Mouse (Mus musculus): ENCODE results near the gene Gm4881. TPM values are rescaled to one million over a fixed set of nuclear protein-coding genes. Genes with fewer than 3 reads are reported as not detected.
"Not testable (repeated sequence)": the region's sequence is repeated elsewhere in the genome, so short reads cannot be mapped to it uniquely, and the experiment has no call there.

Gene Gm4881
- polyA plus RNA-seq, 1 experiment from 2014 or later = not detected

DNA sequence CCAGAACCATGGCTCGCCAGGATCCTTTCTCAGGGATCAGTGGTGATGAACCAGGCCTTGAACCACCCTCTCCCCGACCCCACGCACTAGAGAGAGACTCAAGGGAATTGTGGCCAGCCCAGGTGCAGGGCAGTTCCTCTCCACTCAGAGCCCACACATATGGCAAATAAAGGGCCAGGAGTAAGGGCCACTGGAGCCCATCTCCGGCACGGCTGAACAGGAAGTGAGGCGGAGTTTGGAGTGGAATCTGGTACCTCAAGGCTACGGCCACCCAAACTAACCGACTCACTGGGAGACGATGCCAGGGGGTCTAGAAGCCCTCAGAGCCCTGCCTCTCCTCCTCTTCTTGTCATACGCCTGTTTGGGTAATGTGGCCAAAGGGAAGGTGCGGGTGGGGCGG lies 47.1 kb downstream of the Gm4881 start, which contains the start of gene Cd79a:
TSS of gene Cd79a (plus strand) at position 158 of the 400 bp plus-strand sequence.
- no peaks in the 10 kb centered on the region for H3K36me3 ChIP-seq (replicated peaks; ENCODE audit: insufficient read depth, low read length)
- H3K4me2 ChIP-seq (ENCODE audit: low read depth, low read length) = peak within 1 kb of the TSS; percentile 0; the same call in 1 of the 2 replicates
- peak within 1 kb of the TSS; percentile 69 for H3K27ac ChIP-seq (ENCODE audit: low read depth)
- DNase-seq (peak; percentile 62), ATAC-seq (peak; percentile 54)
- no peak for TF ChIP-seq CTCF (IDR thresholded peaks at IDR 0.05; ENCODE audit: low read depth)
- TF ChIP-seq EP300 (IDR thresholded peaks at IDR 0.05; ENCODE audit: low read depth) = peak; percentile 17; the same call in 1 of the 2 replicates
- peak within 1 kb of the TSS; percentile 29 for H3K4me3 ChIP-seq (ENCODE audit: low read depth, low read length)
- peaks cover 5% of the 10 kb centered on the region; the same call in 1 of the 2 replicates for H3K4me1 ChIP-seq (ENCODE audit: insufficient read depth)
- WGBS (ENCODE audit: insufficient replicate concordance) = 57% methylated on average over 12 of the region's 12 CpGs
- H3K9ac ChIP-seq (replicated peaks) = 0 out of 2 replicates have a peak within 1 kb of the TSS, but pooled peaks have one; percentile 4
- H3K9me3 ChIP-seq (ENCODE audit: low read length) = no peaks in the 10 kb centered on the region
- no peaks in the 10 kb centered on the region for H3K27me3 ChIP-seq (ENCODE audit: insufficient read depth, low read length)

DNA sequence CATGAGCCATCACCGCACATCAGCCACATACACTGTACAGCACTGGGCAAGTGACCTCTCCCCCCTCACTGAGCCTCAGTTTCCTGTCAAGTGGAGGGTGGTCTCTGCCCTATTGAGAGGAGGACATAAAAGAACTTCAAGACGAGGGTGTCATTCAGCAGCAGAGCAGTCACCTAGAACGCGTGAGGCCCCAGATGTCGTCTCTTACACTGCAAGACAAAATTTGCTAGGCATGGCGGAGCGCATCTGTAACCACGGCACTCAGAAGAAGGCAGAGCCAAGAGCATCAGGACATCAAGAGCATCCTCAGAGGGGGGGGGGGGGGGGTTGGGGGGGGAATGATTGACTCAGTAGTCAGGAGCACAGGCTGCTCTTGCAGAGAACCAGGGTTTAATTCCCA lies 48.0 kb downstream of the Gm4881 start:
- Histone ChIP-seq H3K36me3 (replicated peaks; ENCODE audit: insufficient read depth, low read length) (0 out of 2 replicates have a peak, but pooled peaks cover under 1% of the 10 kb centered on the region), H3K27ac (ENCODE audit: low read depth) (peak overlapping the region; percentile 67), H3K4me3 (ENCODE audit: low read depth, low read length) (no peak overlapping the region), H3K9me3 (ENCODE audit: low read length) (no peaks in the 10 kb centered on the region), H3K4me1 (ENCODE audit: insufficient read depth) (0 out of 2 replicates have a peak, but pooled peaks cover 2% of the 10 kb centered on the region), H3K4me2 (ENCODE audit: low read depth, low read length) (no peak overlapping the region), H3K27me3 (ENCODE audit: insufficient read depth, low read length) (no peaks in the 10 kb centered on the region), H3K9ac (replicated peaks) (no peak overlapping the region)
- ATAC-seq = no peak
- WGBS (ENCODE audit: insufficient replicate concordance) = 71% methylated on average over 8 of the region's 8 CpGs
- TF ChIP-seq CTCF (IDR thresholded peaks at IDR 0.05; ENCODE audit: low read depth) (no peak), EP300 (IDR thresholded peaks at IDR 0.05; ENCODE audit: low read depth) (no peak)
- DNase-seq = no peak

DNA sequence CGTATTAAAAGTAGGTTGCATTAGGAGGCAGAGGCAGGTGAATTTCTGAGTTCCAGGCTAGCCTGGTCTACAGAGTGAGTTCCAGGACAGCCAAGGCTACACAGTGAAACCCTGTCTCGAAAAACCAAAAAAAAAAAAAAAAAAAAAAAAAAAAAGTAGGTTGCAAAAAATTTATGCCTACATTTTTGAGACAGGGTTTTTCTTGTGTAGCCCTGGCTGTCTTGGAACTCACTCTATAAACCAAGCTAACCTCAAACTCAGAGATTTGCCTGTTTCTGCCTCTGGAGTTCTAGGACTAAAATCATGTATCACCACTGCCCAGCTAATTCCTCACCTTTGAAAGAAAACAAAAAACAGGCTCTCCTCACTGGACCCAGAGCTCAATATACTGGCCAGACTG lies 48.5 kb downstream of the Gm4881 start:
- DNase-seq; H3K4me1 ChIP-seq (ENCODE audit: insufficient read depth); ATAC-seq; H3K4me2 ChIP-seq (ENCODE audit: low read depth, low read length); H3K9ac ChIP-seq (replicated peaks); H3K9me3 ChIP-seq (ENCODE audit: low read length); H3K27me3 ChIP-seq (ENCODE audit: insufficient read depth, low read length); H3K36me3 ChIP-seq (replicated peaks; ENCODE audit: insufficient read depth, low read length); H3K4me3 ChIP-seq (ENCODE audit: low read depth, low read length): not testable (repeated sequence)
- H3K27ac ChIP-seq (ENCODE audit: low read depth) = 0 out of 2 replicates have a peak overlapping the region, but pooled peaks have one; percentile 55
- 81% methylated on average over 2 of the region's 2 CpGs for WGBS (ENCODE audit: insufficient replicate concordance)

DNA sequence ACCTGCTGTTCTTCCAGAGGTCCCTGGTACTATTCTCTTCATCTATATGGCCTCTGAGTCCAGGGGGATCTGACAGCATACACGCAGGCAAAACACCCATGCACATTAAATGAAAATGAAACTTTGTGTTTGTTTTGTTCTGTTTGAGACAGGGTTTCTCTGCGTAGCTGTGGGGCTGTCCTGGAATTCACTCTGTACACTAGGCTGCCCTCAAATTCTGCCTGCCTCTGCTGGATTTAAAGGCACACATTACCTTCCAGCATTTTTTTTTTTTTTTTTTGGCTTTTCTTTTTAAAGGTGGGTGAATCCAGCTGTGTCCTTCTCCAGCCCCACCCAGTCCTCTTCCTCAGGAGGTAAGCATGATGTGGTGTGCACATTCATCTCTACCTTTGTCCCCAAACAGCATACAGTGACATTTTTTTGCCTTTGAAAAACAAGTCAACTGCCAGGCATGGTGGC lies 52.1 kb downstream of the Gm4881 start:
- no peak for DNase-seq
- 55% methylated on average over 2 of the region's 2 CpGs for WGBS (ENCODE audit: insufficient replicate concordance)
- no peak overlapping the region for H3K9ac ChIP-seq (replicated peaks)
- no peak overlapping the region for H3K4me2 ChIP-seq (ENCODE audit: low read depth, low read length)
- H3K36me3 ChIP-seq (replicated peaks; ENCODE audit: insufficient read depth, low read length) = peaks cover 34% of the 10 kb centered on the region
- no peak overlapping the region for H3K4me3 ChIP-seq (ENCODE audit: low read depth, low read length)
- peaks cover 5% of the 10 kb centered on the region; the same call in 1 of the 2 replicates for H3K4me1 ChIP-seq (ENCODE audit: insufficient read depth)
- no peaks in the 10 kb centered on the region for H3K27me3 ChIP-seq (ENCODE audit: insufficient read depth, low read length)
- TF ChIP-seq CTCF (IDR thresholded peaks at IDR 0.05; ENCODE audit: low read depth) (no peak), EP300 (IDR thresholded peaks at IDR 0.05; ENCODE audit: low read depth) (no peak)
- H3K9me3 ChIP-seq (ENCODE audit: low read length) = no peaks in the 10 kb centered on the region
- H3K27ac ChIP-seq (ENCODE audit: low read depth) = peak overlapping the region; percentile 30; the same call in 1 of the 2 replicates
- no peak for ATAC-seq

DNA sequence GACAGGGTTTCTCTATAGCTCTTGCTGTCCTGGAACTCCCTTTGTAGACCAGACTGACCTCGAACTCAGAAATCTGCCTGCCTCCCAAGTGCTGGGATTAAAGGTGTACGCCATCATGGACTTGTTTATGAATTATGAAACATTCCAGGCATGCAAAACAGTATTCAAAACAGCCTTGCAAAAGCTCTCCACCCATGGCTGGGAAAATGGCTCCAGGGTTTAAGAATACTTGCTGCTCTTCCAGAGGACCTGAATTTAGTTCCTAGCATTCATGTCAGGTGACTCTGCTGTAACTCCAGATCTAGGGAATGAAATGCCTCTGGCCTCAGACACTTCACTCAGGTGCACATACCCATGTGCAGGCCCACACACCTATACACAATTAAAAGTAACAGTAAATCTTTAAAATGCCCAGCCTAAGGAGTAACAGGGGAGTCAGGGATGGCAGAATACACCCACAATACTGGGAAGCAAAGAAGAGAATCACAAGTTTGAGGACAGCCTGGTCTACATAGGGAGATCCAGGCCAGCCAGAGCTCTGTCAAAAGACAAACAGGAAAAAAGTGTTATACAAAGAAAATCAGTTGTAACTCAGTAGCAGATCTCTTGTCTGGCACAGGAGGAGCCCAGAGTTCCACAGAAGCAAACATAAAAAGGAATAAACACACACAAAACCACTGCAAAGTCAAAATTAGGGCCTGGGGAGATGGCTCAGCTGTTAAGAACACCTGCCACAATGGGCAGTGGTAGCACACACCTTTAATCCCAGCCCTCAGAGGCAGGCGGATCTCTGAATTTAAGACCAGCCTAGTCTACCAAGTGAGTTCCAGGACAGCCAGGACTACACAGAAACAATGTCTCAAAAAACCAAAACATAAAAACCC lies 52.8 kb downstream of the Gm4881 start:
- WGBS (ENCODE audit: insufficient replicate concordance) = 71% methylated on average over 3 of the region's 3 CpGs
- TF ChIP-seq CTCF (IDR thresholded peaks at IDR 0.05; ENCODE audit: low read depth) (no peak), EP300 (IDR thresholded peaks at IDR 0.05; ENCODE audit: low read depth) (no peak)
- Histone ChIP-seq H3K4me1 (ENCODE audit: insufficient read depth) (peaks cover 11% of the 10 kb centered on the region), H3K4me2 (ENCODE audit: low read depth, low read length) (no peak overlapping the region), H3K27me3 (ENCODE audit: insufficient read depth, low read length) (no peaks in the 10 kb centered on the region), H3K27ac (ENCODE audit: low read depth) (peak overlapping the region; percentile 30; the same call in 1 of the 2 replicates), H3K9ac (replicated peaks) (no peak overlapping the region), H3K9me3 (ENCODE audit: low read length) (no peaks in the 10 kb centered on the region), H3K4me3 (ENCODE audit: low read depth, low read length) (no peak overlapping the region), H3K36me3 (replicated peaks; ENCODE audit: insufficient read depth, low read length) (peaks cover 41% of the 10 kb centered on the region)
- DNase-seq = no peak
- ATAC-seq = no peak

Data from liver, postnatal 0 days (tissue).